Mouse (Mus musculus) testis, adult 2 months (tissue): ENCODE data around the gene Taf8. TPM values are rescaled to one million over a fixed set of nuclear protein-coding genes. Genes with fewer than 3 reads are reported as not detected.
A peak's percentile ranks its signal among the peaks of the same experiment; 100 is the strongest.
"Not testable (repeated sequence)": the region's sequence is repeated elsewhere in the genome, so short reads cannot be mapped to it uniquely, and the experiment has no call there.

Experiments
- H3K27ac ChIP-seq: fragments of 200-500 bp; 2 replicates; pipeline ENCODE4 v1.5.1; 2012; ENCODE audit warnings: low read depth, low read length; ENCODE audit not compliant: control insufficient read depth, insufficient read depth
- H3K27me3 ChIP-seq: fragments of 200-500 bp; 2 replicates; pipeline ENCODE4 v1.6.1; 2012; ENCODE audit warnings: mild to moderate bottlenecking, low read length, moderate library complexity; ENCODE audit not compliant: control insufficient read depth, insufficient read depth
- H3K36me3 ChIP-seq: fragments of 200-500 bp; 2 replicates; pipeline ENCODE4 v1.6.1; 2012; ENCODE audit warnings: mild to moderate bottlenecking, low read length; ENCODE audit not compliant: control insufficient read depth, insufficient read depth
- H3K4me1 ChIP-seq: fragments of 200-500 bp; 2 replicates; pipeline ENCODE4 v1.6.1; 2012; ENCODE audit warnings: low read length; ENCODE audit not compliant: control insufficient read depth, insufficient read depth
- H3K4me3 ChIP-seq: fragments of 200-500 bp; 2 replicates; pipeline ENCODE4 v1.5.1; 2012; ENCODE audit warnings: low read depth, mild to moderate bottlenecking, low read length, moderate library complexity, mixed read lengths; ENCODE audit not compliant: control insufficient read depth
- CTCF ChIP-seq: fragments of 200-500 bp; IDR thresholded peaks from 2 replicates; pipeline ENCODE4 v1.5.1; 2012; ENCODE audit warnings: low read depth, mild to moderate bottlenecking, inconsistent platforms, low read length, moderate library complexity; ENCODE audit not compliant: control insufficient read depth, insufficient read depth, insufficient replicate concordance
- POLR2A ChIP-seq: fragments of 200-500 bp; IDR thresholded peaks from 2 replicates; pipeline ENCODE4 v1.6.1; 2012; ENCODE audit warnings: low read depth, mild to moderate bottlenecking, inconsistent platforms, low read length, moderate library complexity; ENCODE audit not compliant: control insufficient read depth
- polyA plus RNA-seq: library from polyadenylated mRNA; depleted of rRNA; stranded (reverse); fragments of >200 nt; gene quantifications from 2 replicates; pipeline ENCODE4 v1.2.3, GENCODE M21; 2012

Gene Taf8
- polyA plus RNA-seq, 1 experiment, result 15.3 TPM

GRCm38 (mm10) chr17:47507523-47507922 lies 5.4 kb upstream of the Taf8 start:
- Histone ChIP-seq H3K27ac (peak overlapping the region; percentile 29; the same call in 1 of the 2 replicates), H3K4me3 (no peak overlapping the region), H3K36me3 (no peaks in the 10 kb centered on the region), H3K27me3 (no peaks in the 10 kb centered on the region), H3K4me1 (peaks cover 15% of the 10 kb centered on the region)
- TF ChIP-seq CTCF (no peak), POLR2A (no peak)

- no peak for TF ChIP-seq POLR2A
- TF ChIP-seq CTCF, result no peak
- no peaks in the 10 kb centered on the region for H3K36me3 ChIP-seq
- no peak overlapping the region for H3K4me3 ChIP-seq
- H3K27ac ChIP-seq, result no peak overlapping the region
- H3K27me3 ChIP-seq, result no peaks in the 10 kb centered on the region
- peaks cover 16% of the 10 kb centered on the region for H3K4me1 ChIP-seq
Observed at GRCm38 (mm10) chr17:47506697-47507096, 4.6 kb upstream of the Taf8 start.

- Histone ChIP-seq H3K4me1 (peaks cover 21% of the 10 kb centered on the region), H3K36me3 (no peaks in the 10 kb centered on the region), H3K27me3 (no peaks in the 10 kb centered on the region), H3K4me3 (no peak overlapping the region), H3K27ac (no peak overlapping the region)
- no peak for TF ChIP-seq CTCF
- no peak for TF ChIP-seq POLR2A
Observed at GRCm38 (mm10) chr17:47506042-47506441, 4.0 kb upstream of the Taf8 start.

- H3K27ac ChIP-seq, result no peak overlapping the region
- H3K4me1 ChIP-seq, result peaks cover 22% of the 10 kb centered on the region
- H3K4me3 ChIP-seq, result peak overlapping the region; percentile 39; the same call in 1 of the 2 replicates
- no peaks in the 10 kb centered on the region for H3K27me3 ChIP-seq
- TF ChIP-seq CTCF (no peak), POLR2A (no peak)
- no peaks in the 10 kb centered on the region for H3K36me3 ChIP-seq
Observed at GRCm38 (mm10) chr17:47505566-47505965, 3.5 kb upstream of the Taf8 start.

- Histone ChIP-seq H3K27ac (peak within 1 kb of the TSS; percentile 3; the same call in 1 of the 2 replicates), H3K4me3 (peak within 1 kb of the TSS; percentile 39), H3K4me1 (peaks cover 22% of the 10 kb centered on the region), H3K27me3 (no peaks in the 10 kb centered on the region), H3K36me3 (no peaks in the 10 kb centered on the region)
- TF ChIP-seq CTCF (no peak), POLR2A (peak; percentile 32; the same call in 1 of the 2 replicates)
Observed at GRCm38 (mm10) chr17:47504941-47505346, 2.9 kb upstream of the Taf8 start, which contains the start of gene Ccnd3. Ccnd3 (plus strand) TSS chr17:47505051.

GRCm38 (mm10) chr17:47504228-47504627 lies 2.1 kb upstream of the Taf8 start:
- no peaks in the 10 kb centered on the region for H3K27me3 ChIP-seq
- H3K4me3 ChIP-seq, result no peak overlapping the region
- TF ChIP-seq CTCF (no peak), POLR2A (no peak)
- H3K36me3 ChIP-seq, result no peaks in the 10 kb centered on the region
- H3K4me1 ChIP-seq, result peaks cover 22% of the 10 kb centered on the region
- H3K27ac ChIP-seq, result no peak overlapping the region

- no peak overlapping the region for H3K27ac ChIP-seq
- H3K4me1 ChIP-seq, result peaks cover 22% of the 10 kb centered on the region
- no peaks in the 10 kb centered on the region for H3K36me3 ChIP-seq
- TF ChIP-seq POLR2A (no peak), CTCF (no peak)
- H3K4me3 ChIP-seq, result no peak overlapping the region
- no peaks in the 10 kb centered on the region for H3K27me3 ChIP-seq
Observed at GRCm38 (mm10) chr17:47503689-47504088, 1.6 kb upstream of the Taf8 start.

GRCm38 (mm10) chr17:47502707-47503045 lies 584 bp upstream of the Taf8 start:
- H3K27ac ChIP-seq, H3K27me3 ChIP-seq, H3K36me3 ChIP-seq, H3K4me3 ChIP-seq: not testable (repeated sequence)
- H3K4me1 ChIP-seq, result peaks cover 22% of the 10 kb centered on the region
